Mouse (Mus musculus) lung, postnatal 0 days (tissue): ENCODE data around the gene Lmo3.

Source experiments
- CTCF ChIP-seq: IDR thresholded peaks from 2 replicates; pipeline ENCODE4 v1.5.1; 2016; ENCODE audit warnings: antibody characterized with exemption, mild to moderate bottlenecking
- EP300 ChIP-seq: IDR thresholded peaks from 2 replicates; pipeline ENCODE4 v1.6.1; 2016; ENCODE audit warnings: antibody characterized with exemption, mild to moderate bottlenecking, control low read depth

- no peak for TF ChIP-seq CTCF
- no peak for TF ChIP-seq EP300
Observed at GRCm38 (mm10) chr6:138421931-138422531, 159.7 kb downstream of the Lmo3 start.
